Mouse (Mus musculus) heart, postnatal 14 days (tissue): ENCODE measurements around the gene Lce1e. TPM values are rescaled to one million over a fixed set of nuclear protein-coding genes. Genes with fewer than 3 reads are reported as not detected.
"Not testable (repeated sequence)": the region's sequence is repeated elsewhere in the genome, so short reads cannot be mapped to it uniquely, and the experiment has no call there.

ENCODE experiments used
- DNase-seq, 2 experiments: peaks; one replicate each; pipeline ENCODE4 v3.0.0; 2021 to 2022
- intact Hi-C: fragments of 180-260 bp; cut with DNase I; formaldehyde crosslinking; loops from one replicate; pipeline ENCODE4 v1.15.1; 2025
- long read RNA-seq, 2 experiments: library from polyadenylated mRNA; stranded (forward); transcript quantifications; one replicate each; pipeline ENCODE4 v2.0.0; 2021
- total RNA-seq, 2 experiments: library from RNA; stranded (reverse); gene quantifications; 2 replicates each; pipeline ENCODE4 v1.2.3; 2021

Lce1e gene
- not detected for total RNA-seq
- long read RNA-seq, experiment 1, result 0 reads
- long read RNA-seq, experiment 2, result 0 reads

DNA sequence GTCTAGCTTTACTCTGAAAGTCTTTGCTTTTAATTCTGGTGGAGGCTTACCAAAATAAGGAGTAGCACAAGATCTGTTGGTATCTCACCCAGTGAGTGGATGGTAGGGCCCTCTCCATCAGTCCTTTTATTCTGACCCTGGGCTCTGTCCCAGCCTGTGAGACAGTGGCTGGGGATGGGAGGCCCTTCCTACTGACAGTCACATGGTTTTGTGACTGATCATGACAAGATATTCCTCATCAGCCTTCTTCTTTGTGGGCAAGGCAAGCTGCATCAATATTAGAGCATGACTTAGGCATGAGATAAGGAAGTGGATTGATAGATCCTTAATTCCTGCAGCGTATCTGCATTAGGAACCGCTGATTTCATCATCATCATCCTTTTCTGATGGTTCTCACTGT lies at the start of gene Lce1e:
Lce1e (minus strand) TSS at position 101 of the 400 bp plus-strand sequence.
- DNase-seq, result no peak
- intact Hi-C loops, result no loop called here

DNA sequence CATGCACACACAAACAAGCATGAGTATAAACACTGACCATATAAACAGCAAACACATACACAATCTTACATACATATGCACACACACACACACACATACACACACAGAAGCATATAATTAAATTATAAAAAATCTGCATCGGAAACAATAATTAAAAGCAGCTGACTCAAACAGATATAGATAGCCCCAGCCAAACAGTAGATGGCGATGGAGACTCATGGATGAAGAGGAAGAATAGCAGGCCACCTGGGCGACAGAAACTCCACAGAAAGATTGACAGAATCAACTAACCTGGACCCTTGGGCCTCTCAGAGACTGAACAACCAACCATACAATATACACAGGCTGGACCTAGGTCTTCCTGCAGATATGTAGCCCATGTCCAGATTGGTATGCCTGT lies 44.3 kb upstream of the Lce1e start:
- intact Hi-C loops, result no loop called here
- no peak for DNase-seq

DNA sequence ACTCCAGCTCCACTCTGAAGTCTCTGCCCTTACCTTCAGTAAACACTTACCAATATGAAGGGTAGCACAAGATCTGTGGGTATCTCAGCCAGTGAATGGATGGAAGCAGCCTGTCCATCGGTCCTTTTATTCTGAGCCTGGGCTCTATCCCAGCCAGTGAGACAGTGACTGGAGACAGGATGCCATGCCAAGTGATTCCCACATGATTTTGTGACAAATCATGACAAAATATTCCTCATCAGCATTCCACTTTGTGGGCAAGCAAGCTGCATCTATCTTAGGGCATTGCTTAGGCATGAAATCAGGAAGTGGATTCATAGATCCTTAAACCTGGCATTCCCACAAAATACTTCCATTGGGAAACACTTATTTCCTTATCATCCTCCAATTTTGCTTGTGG lies 43.4 kb upstream of the Lce1e start, which contains the start of gene Lce1g:
Lce1g (minus strand) TSS at position 101 of the 400 bp plus-strand sequence.
- no peak for DNase-seq
- intact Hi-C loops, result no loop called here

DNA sequence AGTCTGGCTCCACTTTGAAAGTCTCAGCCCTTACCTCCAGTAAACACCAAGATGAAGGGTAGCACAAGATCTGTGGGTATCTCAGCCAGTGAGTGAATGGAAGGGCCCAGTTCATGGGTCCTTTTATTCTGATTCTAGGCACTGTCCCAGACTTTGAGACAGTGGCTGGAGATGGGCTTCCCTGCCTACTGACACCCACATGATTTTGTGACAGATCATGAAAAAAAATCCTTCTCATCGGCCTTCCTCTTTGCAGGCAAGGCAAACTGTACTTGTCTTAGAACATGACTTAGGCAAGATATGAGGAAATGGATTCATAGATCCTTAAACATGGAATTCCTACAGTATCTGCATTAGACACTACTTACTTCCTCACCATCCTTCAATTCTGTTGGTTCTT lies 30.1 kb upstream of the Lce1e start, which contains the start of gene Gm38119:
Gm38119 (minus strand) TSS at position 101 of the 400 bp plus-strand sequence.
- intact Hi-C loops, result no loop called here
- no peak for DNase-seq

DNA sequence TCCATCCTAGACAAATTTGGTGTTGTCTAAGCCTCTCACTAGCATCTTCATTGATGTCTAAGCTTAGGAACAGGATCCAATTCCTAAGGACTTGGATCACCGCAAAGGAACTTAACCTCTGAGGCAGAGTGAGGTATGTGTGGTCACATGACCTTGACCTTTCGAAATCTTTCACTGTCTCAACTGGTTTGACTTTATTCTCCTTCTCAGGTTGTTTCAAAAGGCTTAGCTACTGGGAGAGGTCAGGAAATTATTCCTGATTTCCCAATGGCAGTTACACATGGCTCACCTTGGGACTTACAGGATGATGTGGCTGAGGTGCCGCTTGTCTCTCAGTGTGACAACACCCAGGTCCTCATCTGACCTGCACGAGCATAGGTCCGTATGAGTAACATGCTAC lies 13.8 kb upstream of the Lce1e start:
- no peak for DNase-seq
- intact Hi-C loops, result no loop called here

DNA sequence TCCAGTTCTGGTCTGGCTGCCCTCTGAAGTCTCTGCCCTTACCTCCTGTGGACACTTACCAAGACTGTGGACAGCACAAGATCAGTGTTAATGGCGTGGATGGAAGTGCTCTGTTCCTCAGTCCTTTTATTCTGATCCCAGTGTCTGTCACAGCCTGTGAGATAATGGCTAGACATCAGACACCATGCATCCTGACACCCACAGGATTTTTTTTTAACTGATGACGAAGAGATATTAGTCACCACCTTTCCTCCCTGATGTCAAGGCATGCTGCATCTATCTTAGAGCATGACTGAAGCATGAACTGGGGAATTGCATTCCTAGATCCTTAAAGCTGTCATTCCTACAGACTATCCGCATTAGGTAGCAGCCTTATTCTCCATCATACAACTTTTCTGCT lies 11.4 kb upstream of the Lce1e start, which contains the start of gene Lce1f:
Lce1f (minus strand) TSS at position 101 of the 400 bp plus-strand sequence.
- intact Hi-C loops, result no loop called here

DNA sequence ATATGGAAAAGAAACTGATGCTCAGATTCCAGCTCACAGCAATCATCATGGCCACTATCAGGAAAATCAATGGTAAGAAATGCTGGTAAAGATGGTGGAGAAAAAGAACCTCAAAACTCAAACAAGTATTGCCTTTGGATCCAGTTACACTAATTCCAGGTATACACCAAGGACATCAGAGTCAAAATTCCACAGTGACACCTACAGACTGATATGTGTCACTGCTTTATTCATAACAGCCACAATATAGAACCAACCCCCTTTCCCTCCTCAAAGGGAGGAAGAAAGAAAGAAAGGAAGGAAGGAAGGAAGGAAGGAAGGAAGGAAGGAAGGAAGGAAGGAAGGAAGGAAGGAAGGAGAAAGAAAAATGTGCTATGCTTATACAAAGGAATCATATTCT lies 6.2 kb upstream of the Lce1e start:
- intact Hi-C loops, result no loop called here
- DNase-seq, result no peak

More for the DNA sequence above, 11.4 kb upstream of the Lce1e start, which contains the start of gene Lce1f:
- DNase-seq, result no peak

DNA sequence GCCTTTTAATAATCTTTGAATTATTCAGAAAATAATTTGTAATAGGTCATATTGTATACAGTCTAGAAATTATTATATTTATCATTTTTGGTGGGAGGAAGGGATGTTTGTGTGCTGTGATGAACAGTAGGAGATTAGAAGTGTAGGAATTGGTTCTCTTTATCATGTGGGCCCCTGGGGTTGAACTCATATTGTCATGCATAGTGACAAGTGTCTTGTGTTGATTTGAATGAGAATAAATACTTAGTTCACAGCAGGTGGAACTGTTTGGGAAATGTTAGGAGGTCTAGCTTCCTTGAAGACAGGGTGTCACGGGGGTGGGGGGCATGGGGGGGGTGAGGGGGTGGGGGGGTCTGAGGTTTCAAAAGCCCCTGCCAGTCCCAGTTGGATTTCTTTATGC lies 14.3 kb downstream of the Lce1e start:
- no peak for DNase-seq
- intact Hi-C loops, result no loop called here

DNA sequence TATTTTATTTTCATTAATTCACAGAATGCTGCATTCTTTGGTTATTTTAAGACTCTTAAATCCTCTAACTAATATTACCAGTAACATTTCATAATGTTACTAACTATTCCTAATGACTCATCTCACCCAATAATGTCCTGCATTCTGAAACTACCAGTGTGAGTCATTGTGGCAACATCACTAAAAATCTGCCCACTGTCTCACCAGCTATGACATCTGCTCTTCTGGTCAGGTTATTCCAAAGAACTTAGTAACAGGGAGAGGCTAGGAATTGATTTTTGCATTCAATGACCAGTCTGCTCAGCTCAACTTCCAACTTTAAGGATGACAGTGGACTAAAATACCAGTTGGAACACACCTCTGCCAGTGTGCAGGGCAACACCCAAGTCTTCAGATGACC lies 17.2 kb downstream of the Lce1e start:
- no peak for DNase-seq
- intact Hi-C loops, result no loop called here

DNA sequence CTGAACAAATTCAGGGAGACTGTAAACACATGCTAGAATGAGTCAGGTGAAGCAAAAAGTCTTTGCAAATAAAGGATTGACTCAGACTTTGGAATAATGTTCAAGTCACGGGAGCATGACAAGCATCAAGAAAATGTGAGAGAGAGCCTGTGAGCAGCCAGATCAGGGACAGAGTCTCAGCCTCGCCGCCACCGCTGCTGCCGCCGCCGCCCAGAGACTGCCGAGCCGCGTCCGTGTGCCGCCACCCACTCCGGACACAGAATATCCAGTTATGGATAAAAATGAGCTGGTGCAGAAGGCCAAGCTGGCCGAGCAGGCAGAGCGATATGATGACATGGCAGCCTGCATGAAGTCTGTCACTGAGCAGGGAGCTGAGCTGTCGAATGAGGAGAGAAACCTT lies 19.7 kb downstream of the Lce1e start:
- peak; percentile 15 to 27 for DNase-seq

DNA sequence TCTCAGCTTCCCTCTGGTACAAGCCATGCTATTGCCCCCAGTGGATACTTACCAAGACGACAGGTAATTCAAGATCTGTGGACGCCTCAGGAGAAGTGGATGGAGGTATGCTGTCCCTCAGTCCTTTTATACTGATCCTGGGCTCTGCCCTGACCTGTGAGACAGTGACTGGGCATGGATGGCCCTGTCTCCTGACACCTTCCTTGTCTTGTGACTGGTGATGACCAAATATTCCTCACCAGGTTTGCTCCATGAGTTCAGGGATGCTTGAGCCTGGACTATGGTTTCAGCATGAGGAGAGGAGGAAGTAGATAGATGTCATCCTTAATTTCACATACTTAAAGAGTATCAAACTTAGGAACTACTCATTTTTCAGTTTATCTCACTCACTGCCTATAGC lies 21.8 kb downstream of the Lce1e start, which contains the start of gene Lce1d:
Lce1d (minus strand) TSS at position 101 of the 400 bp plus-strand sequence.
- intact Hi-C loops, result no loop called here
- DNase-seq, result no peak

More for the DNA sequence above, 19.7 kb downstream of the Lce1e start:
- intact Hi-C loops, result not testable (repeated sequence)

DNA sequence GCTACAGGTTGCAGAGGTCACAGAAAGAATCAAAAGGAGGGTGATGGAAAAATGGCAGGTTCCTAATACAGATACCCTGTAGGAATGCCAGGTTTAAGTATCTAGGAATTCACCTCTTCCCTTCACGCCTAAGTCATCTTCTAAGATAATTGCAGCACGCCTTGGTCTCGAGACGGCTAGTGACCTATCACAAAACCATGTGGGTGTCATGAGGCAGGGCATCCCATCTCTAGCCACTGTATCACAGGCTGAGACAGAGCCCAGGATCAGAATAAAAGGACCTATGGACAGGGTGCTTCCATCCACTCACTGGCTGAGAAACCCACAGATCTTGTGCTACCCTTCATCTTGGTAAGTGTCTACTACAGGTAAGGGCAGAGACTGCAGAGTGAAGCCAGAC lies 29.9 kb downstream of the Lce1e start, which contains the start of gene Lce1c:
Lce1c (plus strand) TSS at position 301 of the 400 bp plus-strand sequence.
- intact Hi-C loops, result no loop called here
- no peak for DNase-seq

DNA sequence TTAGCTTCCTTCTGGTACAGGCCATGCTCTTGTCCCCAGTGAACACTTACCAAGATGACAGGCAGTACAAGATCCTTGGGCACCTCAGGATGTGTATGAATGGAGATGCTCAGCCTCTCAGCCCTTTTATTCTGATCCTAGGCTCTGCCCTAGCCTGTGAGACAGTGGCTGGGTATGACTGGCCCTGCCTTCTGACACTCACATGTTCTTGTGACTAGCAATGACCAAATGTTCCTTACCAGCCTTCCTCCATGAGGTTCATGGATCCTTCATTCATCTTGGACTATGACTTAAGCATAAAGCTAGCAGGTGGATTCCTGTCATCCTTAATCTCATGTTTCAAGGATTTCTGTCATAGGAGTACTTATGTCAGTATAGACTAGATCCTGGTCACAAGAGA lies 38.7 kb downstream of the Lce1e start, which contains the start of gene Lce1a2:
Lce1a2 (minus strand) TSS at position 101 of the 400 bp plus-strand sequence.
- intact Hi-C loops, result no loop called here
- no peak for DNase-seq

Other genes starting within 250 kb of the Lce1e start
- gene Sprr1a, start 223.2 kb downstream of the Lce1e start, total RNA-seq, result not detected
- not detected for gene Sprr4, start 208.6 kb downstream of the Lce1e start, total RNA-seq
- not detected for gene 2310046K23Rik, start 174.6 kb downstream of the Lce1e start, total RNA-seq
- gene Ivl, start 135.3 kb downstream of the Lce1e start, total RNA-seq, result not detected
- not detected for gene Smcp, start 120.1 kb downstream of the Lce1e start, total RNA-seq
- gene 2210017I01Rik, start 101.6 kb downstream of the Lce1e start, total RNA-seq, result not detected
- gene Lce6a, start 87.4 kb downstream of the Lce1e start, total RNA-seq, result not detected
- gene Lce1a1, start 60.8 kb downstream of the Lce1e start, total RNA-seq, result not detected
- not detected for gene Lce1b, start 52.1 kb downstream of the Lce1e start, total RNA-seq
- gene Lce1a2, start 38.8 kb downstream of the Lce1e start, total RNA-seq, result not detected
- not detected for gene Lce1c, start 29.8 kb downstream of the Lce1e start, total RNA-seq
- not detected for gene Lce1d, start 21.9 kb downstream of the Lce1e start, total RNA-seq
- gene Lce1f, start 11.3 kb upstream of the Lce1e start, total RNA-seq, result not detected
- not detected for gene Gm38119, start 30.0 kb upstream of the Lce1e start, total RNA-seq
- gene Lce1g, start 43.3 kb upstream of the Lce1e start, total RNA-seq, result not detected
- gene Lce1h, start 56.0 kb upstream of the Lce1e start, total RNA-seq, result not detected
- gene Lce1i, start 69.8 kb upstream of the Lce1e start, total RNA-seq, result not detected
- gene Lce1j, start 81.4 kb upstream of the Lce1e start, total RNA-seq, result not detected
- not detected for gene Lce1k, start 98.8 kb upstream of the Lce1e start, total RNA-seq
- not detected for gene Kprp, start 118.2 kb upstream of the Lce1e start, total RNA-seq
- gene Lce1l, start 142.2 kb upstream of the Lce1e start, total RNA-seq, result not detected
- gene 2310050C09Rik, start 161.1 kb upstream of the Lce1e start, total RNA-seq, result not detected
- gene Lce3a, start 217.2 kb upstream of the Lce1e start, total RNA-seq, result not detected
- not detected for gene Lce3b, start 223.9 kb upstream of the Lce1e start, total RNA-seq
- not detected for gene Lce3c, start 235.4 kb upstream of the Lce1e start, total RNA-seq
- not detected for gene Lce3d, start 248.3 kb upstream of the Lce1e start, total RNA-seq